Mouse (Mus musculus) heart, embryonic 10.5 days (tissue): ENCODE measurements at regions not wholly inside any gene's neighbourhood (a gene's known extent, or its start where the extent isn't known, plus 50 kb on each side); places are given as distances from the start of the nearest gene placed in this dataset.
A peak's percentile ranks its signal among the peaks of the same experiment; 100 is the strongest.

Source experiments
- DNase-seq: peaks from one replicate; pipeline ENCODE4 v3.0.0-alpha.2; 2017; ENCODE audit warnings: low spot score
- H3K27ac ChIP-seq: fragments of 300-500 bp; sonication (generic); 2 replicates; pipeline ENCODE4 v1.5.1; 2016; ENCODE audit warnings: mild to moderate bottlenecking
- H3K27me3 ChIP-seq: fragments of 300-500 bp; sonication (generic); 2 replicates; pipeline ENCODE4 v1.6.1; 2016; ENCODE audit warnings: mild to moderate bottlenecking; ENCODE audit not compliant: poor library complexity, insufficient read depth, severe bottlenecking
- H3K36me3 ChIP-seq: fragments of 300-500 bp; sonication (generic); 2 replicates; pipeline ENCODE4 v1.6.1; 2016; ENCODE audit warnings: mild to moderate bottlenecking, moderate library complexity
- H3K4me1 ChIP-seq: fragments of 300-500 bp; sonication (generic); 2 replicates; pipeline ENCODE4 v1.6.1; 2016; ENCODE audit warnings: mild to moderate bottlenecking
- H3K4me3 ChIP-seq: fragments of 300-500 bp; sonication (generic); 2 replicates; pipeline ENCODE4 v1.5.1; 2016; ENCODE audit warnings: mild to moderate bottlenecking, moderate library complexity
- H3K9me3 ChIP-seq: fragments of 300-500 bp; sonication (generic); 2 replicates; pipeline ENCODE4 v1.6.1; 2016; ENCODE audit warnings: mild to moderate bottlenecking, moderate library complexity
- WGBS: fragments of 180-500 bp; shearing (Covaris S2); methylation state at CpG from one replicate; pipeline ENCODE4 v1.1.7; 2016; 5-methylcytosine and 5-hydroxymethylcytosine counted together

- 54% methylated on average over 4 of the region's 4 CpGs for WGBS
- no peak for DNase-seq
- Histone ChIP-seq H3K4me3 (no peak overlapping the region), H3K9me3 (no peaks in the 10 kb centered on the region), H3K27me3 (no peaks in the 10 kb centered on the region), H3K4me1 (no peaks in the 10 kb centered on the region), H3K27ac (no peak overlapping the region), H3K36me3 (no peaks in the 10 kb centered on the region)
Observed at GRCm38 (mm10) chrX:10770575-10770974, 55.8 kb downstream of the Mid1ip1 start.

GRCm38 (mm10) chrX:10775714-10776515, 61.1 kb downstream of the Mid1ip1 start:
- no peaks in the 10 kb centered on the region for H3K4me1 ChIP-seq
- no peaks in the 10 kb centered on the region for H3K9me3 ChIP-seq
- no peak overlapping the region for H3K4me3 ChIP-seq
- H3K27me3 ChIP-seq: peaks cover 4% of the 10 kb centered on the region; the same call in 1 of the 2 replicates
- no peak for DNase-seq
- H3K27ac ChIP-seq: no peak overlapping the region
- H3K36me3 ChIP-seq: no peaks in the 10 kb centered on the region
- WGBS: 42% methylated on average over 8 of the region's 8 CpGs

- no peaks in the 10 kb centered on the region for H3K9me3 ChIP-seq
- H3K27me3 ChIP-seq: peaks cover 4% of the 10 kb centered on the region; the same call in 1 of the 2 replicates
- 31% methylated on average over 7 of the region's 7 CpGs for WGBS
- H3K4me1 ChIP-seq: no peaks in the 10 kb centered on the region
- no peaks in the 10 kb centered on the region for H3K36me3 ChIP-seq
- no peak overlapping the region for H3K4me3 ChIP-seq
- no peak for DNase-seq
- H3K27ac ChIP-seq: no peak overlapping the region
Observed at GRCm38 (mm10) chrX:10776516-10776818, 61.7 kb downstream of the Mid1ip1 start.

- Histone ChIP-seq H3K9me3 (no peaks in the 10 kb centered on the region), H3K27ac (no peak overlapping the region), H3K27me3 (peaks cover 4% of the 10 kb centered on the region; the same call in 1 of the 2 replicates), H3K36me3 (no peaks in the 10 kb centered on the region), H3K4me1 (no peaks in the 10 kb centered on the region), H3K4me3 (no peak overlapping the region)
- WGBS: 84% methylated on average over 2 of the region's 2 CpGs
- DNase-seq: no peak
Observed at GRCm38 (mm10) chrX:10778014-10778413, 63.2 kb downstream of the Mid1ip1 start.

- Histone ChIP-seq H3K27ac (no peak overlapping the region), H3K9me3 (no peaks in the 10 kb centered on the region), H3K36me3 (no peaks in the 10 kb centered on the region), H3K4me1 (no peaks in the 10 kb centered on the region), H3K4me3 (no peak overlapping the region), H3K27me3 (no peaks in the 10 kb centered on the region)
- WGBS: 82% methylated on average over 3 of the region's 3 CpGs
- no peak for DNase-seq
Observed at GRCm38 (mm10) chrX:10786359-10786758, 71.5 kb downstream of the Mid1ip1 start.

GRCm38 (mm10) chrX:10787057-10787456, 72.2 kb downstream of the Mid1ip1 start:
- Histone ChIP-seq H3K4me1 (no peaks in the 10 kb centered on the region), H3K36me3 (no peaks in the 10 kb centered on the region), H3K27me3 (no peaks in the 10 kb centered on the region), H3K4me3 (no peak overlapping the region), H3K27ac (no peak overlapping the region), H3K9me3 (no peaks in the 10 kb centered on the region)
- no peak for DNase-seq
- WGBS: 72% methylated on average over 2 of the region's 2 CpGs

GRCm38 (mm10) chrX:10820313-10820920, 105.6 kb downstream of the Mid1ip1 start:
- H3K4me3 ChIP-seq: no peak overlapping the region
- H3K36me3 ChIP-seq: no peaks in the 10 kb centered on the region
- DNase-seq: no peak
- 57% methylated on average over 7 of the region's 7 CpGs for WGBS
- no peaks in the 10 kb centered on the region for H3K9me3 ChIP-seq
- peak overlapping the region; percentile 36; the same call in 1 of the 2 replicates for H3K27ac ChIP-seq
- H3K4me1 ChIP-seq: no peaks in the 10 kb centered on the region
- no peaks in the 10 kb centered on the region; the same call in 1 of the 2 replicates for H3K27me3 ChIP-seq

GRCm38 (mm10) chrX:10833681-10834080, 118.9 kb downstream of the Mid1ip1 start:
- Histone ChIP-seq H3K9me3 (no peaks in the 10 kb centered on the region), H3K4me1 (peaks cover 4% of the 10 kb centered on the region; the same call in 1 of the 2 replicates), H3K36me3 (no peaks in the 10 kb centered on the region), H3K27ac (no peak overlapping the region), H3K27me3 (no peaks in the 10 kb centered on the region), H3K4me3 (no peak overlapping the region)
- WGBS: 46% methylated on average over 1 of the region's 1 CpGs
- no peak for DNase-seq

GRCm38 (mm10) chrX:10857089-10857488, 142.3 kb downstream of the Mid1ip1 start:
- Histone ChIP-seq H3K4me3 (no peak overlapping the region), H3K36me3 (no peaks in the 10 kb centered on the region), H3K27ac (no peak overlapping the region), H3K27me3 (no peaks in the 10 kb centered on the region), H3K4me1 (no peaks in the 10 kb centered on the region), H3K9me3 (no peaks in the 10 kb centered on the region)
- 72% methylated on average over 6 of the region's 6 CpGs for WGBS
- DNase-seq: no peak

GRCm38 (mm10) chrX:10857668-10858067, 142.9 kb downstream of the Mid1ip1 start:
- H3K4me3 ChIP-seq: no peak overlapping the region
- no peaks in the 10 kb centered on the region for H3K36me3 ChIP-seq
- no peak overlapping the region for H3K27ac ChIP-seq
- DNase-seq: no peak
- no peaks in the 10 kb centered on the region for H3K9me3 ChIP-seq
- WGBS: 61% methylated on average over 3 of the region's 3 CpGs
- no peaks in the 10 kb centered on the region for H3K4me1 ChIP-seq
- H3K27me3 ChIP-seq: no peaks in the 10 kb centered on the region

- Histone ChIP-seq H3K4me3 (no peak overlapping the region), H3K4me1 (no peaks in the 10 kb centered on the region), H3K9me3 (no peaks in the 10 kb centered on the region), H3K36me3 (no peaks in the 10 kb centered on the region), H3K27me3 (no peaks in the 10 kb centered on the region), H3K27ac (no peak overlapping the region)
- WGBS: 74% methylated on average over 4 of the region's 4 CpGs
- no peak for DNase-seq
Observed at GRCm38 (mm10) chrX:10871613-10872012, 156.8 kb downstream of the Mid1ip1 start.

GRCm38 (mm10) chrX:10877856-10878255, 163.0 kb downstream of the Mid1ip1 start:
- DNase-seq: no peak
- Histone ChIP-seq H3K4me1 (no peaks in the 10 kb centered on the region), H3K27me3 (no peaks in the 10 kb centered on the region), H3K9me3 (no peaks in the 10 kb centered on the region), H3K4me3 (no peak overlapping the region), H3K27ac (no peak overlapping the region), H3K36me3 (no peaks in the 10 kb centered on the region)
- WGBS: 78% methylated on average over 5 of the region's 5 CpGs

- H3K4me3 ChIP-seq: no peak overlapping the region
- 82% methylated on average over 5 of the region's 5 CpGs for WGBS
Observed at GRCm38 (mm10) chrX:10878922-10879321, 164.1 kb downstream of the Mid1ip1 start.

More at GRCm38 (mm10) chrX:10878922-10879321, 164.1 kb downstream of the Mid1ip1 start:
- Histone ChIP-seq H3K36me3 (no peaks in the 10 kb centered on the region), H3K4me1 (no peaks in the 10 kb centered on the region), H3K9me3 (no peaks in the 10 kb centered on the region), H3K27me3 (no peaks in the 10 kb centered on the region), H3K27ac (no peak overlapping the region)
- no peak for DNase-seq
